Mouse (Mus musculus): ENCODE measurements around the gene Farsb. TPM values are rescaled to one million over a fixed set of nuclear protein-coding genes. Genes with fewer than 3 reads are reported as not detected.

Farsb gene
- polyA plus RNA-seq, 1 experiment from 2014 or later: 154 TPM

DNA sequence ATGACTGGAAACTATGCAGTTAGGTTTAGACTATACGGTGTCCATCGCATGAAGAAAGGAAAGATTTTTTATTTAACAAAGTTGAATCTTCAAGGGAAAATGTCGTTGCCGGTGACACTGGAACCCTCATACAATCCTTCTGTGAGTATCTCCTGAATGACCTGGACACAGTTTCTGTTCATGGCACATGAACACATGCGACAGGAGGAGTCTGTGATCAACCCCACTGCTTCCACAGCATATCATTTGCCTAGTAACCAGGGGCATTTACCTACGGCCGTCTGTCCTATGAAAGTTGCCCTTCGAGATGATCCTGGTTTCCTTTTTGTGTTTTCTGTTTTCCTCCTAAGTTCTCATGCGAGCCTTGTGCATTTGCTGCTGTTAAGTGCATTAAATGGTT is 55.2 kb downstream of the Farsb start:
- no peaks in the 10 kb centered on the region for H3K27me3 ChIP-seq
- 94% methylated on average over 9 of the region's 9 CpGs for WGBS
- H3K27ac ChIP-seq (replicated peaks): no peak overlapping the region
- no peaks in the 10 kb centered on the region for H3K9me3 ChIP-seq
- H3K9ac ChIP-seq: no peak overlapping the region
- no peak for ATAC-seq (ENCODE audit: low FRiP score, low read depth)
- no peak overlapping the region for H3K4me2 ChIP-seq
- no peaks in the 10 kb centered on the region for H3K4me1 ChIP-seq (replicated peaks)
- H3K36me3 ChIP-seq: no peaks in the 10 kb centered on the region
- no peak overlapping the region for H3K4me3 ChIP-seq

DNA sequence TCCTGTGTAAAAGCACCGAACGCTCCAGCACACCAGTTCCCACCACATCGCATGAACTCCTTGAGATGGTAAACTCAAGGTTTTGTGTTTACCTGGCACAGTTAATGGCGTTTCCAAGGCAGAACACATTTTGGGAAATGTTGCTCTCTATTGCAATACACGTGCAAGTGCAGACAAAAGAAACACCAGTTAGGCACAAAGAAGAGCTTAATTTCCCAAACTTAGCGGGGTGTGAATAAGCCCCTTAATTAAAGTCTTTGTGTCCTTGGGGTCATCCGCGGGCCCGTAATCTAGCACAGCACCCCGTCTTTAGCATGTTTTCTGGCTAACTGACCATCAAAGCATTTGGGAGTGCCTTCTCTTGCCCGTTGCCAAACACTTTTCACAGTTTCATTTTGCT is 59.8 kb downstream of the Farsb start:
- H3K9me3 ChIP-seq: no peaks in the 10 kb centered on the region
- H3K27me3 ChIP-seq: no peaks in the 10 kb centered on the region
- H3K4me1 ChIP-seq (replicated peaks): peaks cover 5% of the 10 kb centered on the region; the same call in 1 of the 2 replicates
- H3K4me2 ChIP-seq: no peak overlapping the region
- ATAC-seq (ENCODE audit: low FRiP score, low read depth): no peak
- H3K27ac ChIP-seq (replicated peaks): no peak overlapping the region
- no peak overlapping the region for H3K4me3 ChIP-seq
- WGBS: 36% methylated on average over 11 of the region's 11 CpGs
- no peak overlapping the region for H3K9ac ChIP-seq
- H3K36me3 ChIP-seq: peaks cover 4% of the 10 kb centered on the region; the same call in 1 of the 2 replicates

DNA sequence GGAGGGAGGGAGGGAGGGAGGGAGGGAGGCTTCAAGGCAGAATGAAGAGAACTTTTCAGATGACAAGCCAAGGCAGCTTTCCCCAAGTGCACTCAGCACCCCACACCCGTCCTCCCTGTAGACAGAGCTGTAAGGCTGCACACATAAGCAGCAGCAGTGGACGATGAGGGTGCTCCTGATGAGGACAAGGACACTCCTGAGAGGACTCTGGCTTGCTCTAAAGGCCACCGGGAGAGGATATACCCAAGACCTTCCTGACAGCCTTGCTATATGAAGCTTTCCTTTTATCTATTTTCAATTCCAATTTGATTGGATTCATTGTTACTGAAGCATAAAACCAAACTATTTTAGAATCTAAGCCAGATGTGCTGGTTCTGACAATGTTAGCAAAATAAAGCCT is 61.9 kb downstream of the Farsb start:
- Histone ChIP-seq H3K27me3 (no peaks in the 10 kb centered on the region), H3K9ac (no peak overlapping the region), H3K36me3 (peaks cover 4% of the 10 kb centered on the region; the same call in 1 of the 2 replicates), H3K27ac (replicated peaks) (no peak overlapping the region), H3K4me3 (no peak overlapping the region), H3K4me2 (no peak overlapping the region), H3K4me1 (replicated peaks) (peaks cover 5% of the 10 kb centered on the region; the same call in 1 of the 2 replicates), H3K9me3 (no peaks in the 10 kb centered on the region)
- no peak for ATAC-seq (ENCODE audit: low FRiP score, low read depth)
- 73% methylated on average over 3 of the region's 3 CpGs for WGBS

DNA sequence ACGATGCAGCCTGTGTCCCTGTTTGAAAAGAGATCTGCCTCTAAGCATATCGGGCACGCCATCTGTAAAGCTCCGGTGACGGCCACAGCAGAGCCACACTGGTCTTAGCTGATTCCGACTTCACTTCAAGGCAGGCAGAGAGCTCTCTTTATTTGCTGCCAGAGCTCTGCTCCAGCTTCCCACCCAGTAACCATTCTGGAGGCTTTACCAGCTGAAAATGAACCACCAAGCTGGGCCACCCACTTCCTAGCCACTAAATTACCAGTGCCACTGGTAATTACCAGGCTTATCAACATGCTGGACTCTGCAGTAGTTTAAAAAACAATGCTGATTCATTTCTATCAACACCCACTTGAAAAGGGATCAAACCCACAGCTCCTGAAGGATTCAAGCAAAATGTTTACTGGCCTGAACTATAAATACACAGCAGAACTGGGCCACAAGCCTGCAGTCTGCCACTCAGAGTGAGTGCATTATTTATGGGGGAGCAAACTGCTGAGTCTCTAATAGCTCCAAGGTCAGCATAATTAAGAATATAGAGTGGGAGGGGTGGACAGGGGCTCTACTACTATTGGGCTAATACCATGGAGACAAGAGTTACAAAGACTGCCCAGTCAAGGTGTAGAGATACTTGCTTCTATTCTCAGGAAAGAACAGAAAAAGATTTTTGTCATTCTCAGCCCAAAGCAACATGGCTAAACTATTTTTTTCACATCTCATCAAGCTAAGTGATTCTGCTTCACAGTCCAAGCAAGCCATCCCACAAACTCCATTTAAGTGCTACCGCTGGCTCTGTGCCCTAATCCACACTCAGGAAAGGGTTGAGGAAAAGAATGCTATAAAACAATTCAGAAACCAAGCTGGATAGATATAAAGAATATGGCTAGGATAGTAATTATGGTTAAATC is 62.6 kb downstream of the Farsb start:
- Histone ChIP-seq H3K27me3 (no peaks in the 10 kb centered on the region), H3K4me2 (no peak overlapping the region), H3K4me1 (replicated peaks) (peaks cover 5% of the 10 kb centered on the region; the same call in 1 of the 2 replicates), H3K9ac (no peak overlapping the region), H3K9me3 (no peaks in the 10 kb centered on the region), H3K27ac (replicated peaks) (no peak overlapping the region), H3K4me3 (no peak overlapping the region), H3K36me3 (peaks cover 4% of the 10 kb centered on the region; the same call in 1 of the 2 replicates)
- 67% methylated on average over 7 of the region's 7 CpGs for WGBS
- ATAC-seq (ENCODE audit: low FRiP score, low read depth): no peak

DNA sequence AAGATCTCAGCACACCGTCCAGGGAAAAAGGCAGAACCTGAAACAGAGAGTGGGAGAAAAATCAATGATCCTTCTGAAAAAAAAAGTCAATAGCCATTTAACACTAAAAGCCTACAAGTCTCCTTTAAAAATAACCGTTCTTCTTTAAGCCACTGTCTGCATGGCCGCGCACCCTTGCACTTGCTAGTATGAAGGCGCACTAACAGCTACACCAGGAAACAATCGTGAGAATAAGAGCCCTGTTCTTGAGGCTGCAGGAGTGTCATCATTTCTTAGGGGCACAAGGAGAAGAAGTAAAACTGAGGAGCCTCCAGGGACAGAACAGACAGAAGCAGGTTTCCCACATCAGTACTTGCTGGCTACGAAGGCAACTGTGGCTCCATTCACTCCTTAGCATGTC is 63.4 kb downstream of the Farsb start:
- Histone ChIP-seq H3K4me3 (no peak overlapping the region), H3K27ac (replicated peaks) (no peak overlapping the region), H3K4me1 (replicated peaks) (peaks cover 5% of the 10 kb centered on the region; the same call in 1 of the 2 replicates), H3K4me2 (no peak overlapping the region), H3K27me3 (no peaks in the 10 kb centered on the region), H3K36me3 (peaks cover 4% of the 10 kb centered on the region; the same call in 1 of the 2 replicates), H3K9me3 (no peaks in the 10 kb centered on the region), H3K9ac (no peak overlapping the region)
- no peak for ATAC-seq (ENCODE audit: low FRiP score, low read depth)
- 87% methylated on average over 7 of the region's 7 CpGs for WGBS

DNA sequence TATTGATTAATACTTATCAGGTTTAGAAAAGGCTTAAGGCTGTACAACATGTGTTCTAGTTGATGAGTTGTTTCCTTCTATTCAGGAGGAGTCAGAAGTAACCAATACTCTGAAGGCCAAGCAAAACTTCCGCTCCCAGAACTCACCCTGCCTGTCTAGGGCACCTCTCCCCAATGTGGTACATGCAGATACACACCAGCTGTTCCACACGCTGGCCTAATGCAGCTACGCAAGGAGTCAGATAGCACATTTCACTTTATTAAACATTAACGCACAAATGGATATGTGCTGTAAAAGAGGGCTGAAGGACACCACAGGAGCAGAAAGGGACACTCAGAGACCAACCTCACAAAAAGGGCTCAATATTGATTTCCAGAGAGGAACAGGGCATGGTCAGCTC is 63.8 kb downstream of the Farsb start:
- peaks cover 4% of the 10 kb centered on the region; the same call in 1 of the 2 replicates for H3K36me3 ChIP-seq
- no peaks in the 10 kb centered on the region for H3K27me3 ChIP-seq
- H3K4me1 ChIP-seq (replicated peaks): peaks cover 5% of the 10 kb centered on the region; the same call in 1 of the 2 replicates
- H3K4me2 ChIP-seq: no peak overlapping the region
- H3K9me3 ChIP-seq: no peaks in the 10 kb centered on the region
- no peak overlapping the region for H3K4me3 ChIP-seq
- WGBS: 89% methylated on average over 4 of the region's 4 CpGs
- ATAC-seq (ENCODE audit: low FRiP score, low read depth): no peak
- no peak overlapping the region for H3K27ac ChIP-seq (replicated peaks)
- no peak overlapping the region for H3K9ac ChIP-seq

DNA sequence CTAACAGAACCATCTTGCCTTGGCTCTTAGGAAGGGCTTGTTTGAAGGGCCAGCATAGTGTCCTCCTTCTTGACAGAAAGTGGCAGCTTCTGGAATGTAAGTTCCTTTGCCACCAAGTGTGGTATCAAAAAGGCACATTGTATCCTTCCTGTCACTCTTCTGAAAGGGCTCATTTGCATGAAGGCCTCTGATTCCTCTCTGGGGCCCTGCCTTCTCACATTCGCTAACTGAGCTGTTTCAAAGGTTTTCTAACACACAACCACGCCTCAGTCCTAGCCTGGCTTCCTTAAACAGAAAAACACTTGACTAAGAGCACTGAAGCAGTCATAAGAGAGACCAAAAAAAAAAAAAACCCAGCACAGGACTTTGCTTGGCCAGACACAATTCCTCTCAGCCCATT is 66.1 kb downstream of the Farsb start:
- no peak for ATAC-seq (ENCODE audit: low FRiP score, low read depth)
- WGBS: 38% methylated on average over 2 of the region's 2 CpGs

DNA sequence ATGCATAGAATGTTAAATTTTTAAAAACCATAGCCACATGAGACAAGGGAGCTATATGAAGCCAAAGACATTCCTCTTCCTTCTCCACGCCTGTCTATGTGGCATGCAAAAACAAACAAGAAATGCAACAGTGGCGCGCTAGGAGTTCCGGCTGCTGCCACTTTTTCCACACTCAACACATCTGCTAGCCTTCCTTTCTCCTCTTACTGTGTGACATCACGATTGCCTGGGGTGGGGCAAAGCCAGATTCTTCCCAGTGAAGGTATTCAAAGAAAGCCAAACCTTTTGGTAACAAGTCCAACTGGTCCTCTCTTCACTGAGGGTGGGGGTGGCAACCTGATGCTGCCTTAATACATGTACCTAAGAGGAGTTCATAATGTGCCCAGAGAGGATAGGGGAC is 66.9 kb downstream of the Farsb start:
- Histone ChIP-seq H3K4me1 (replicated peaks) (peaks cover 5% of the 10 kb centered on the region; the same call in 1 of the 2 replicates), H3K4me2 (no peak overlapping the region), H3K9me3 (no peaks in the 10 kb centered on the region), H3K4me3 (no peak overlapping the region), H3K36me3 (peaks cover 4% of the 10 kb centered on the region; the same call in 1 of the 2 replicates), H3K27ac (replicated peaks) (no peak overlapping the region), H3K27me3 (no peaks in the 10 kb centered on the region), H3K9ac (no peak overlapping the region)
- ATAC-seq (ENCODE audit: low FRiP score, low read depth): no peak
- WGBS: 80% methylated on average over 5 of the region's 5 CpGs

More for the DNA sequence above, 66.1 kb downstream of the Farsb start:
- Histone ChIP-seq H3K4me2 (no peak overlapping the region), H3K27ac (replicated peaks) (no peak overlapping the region), H3K27me3 (no peaks in the 10 kb centered on the region), H3K36me3 (peaks cover 4% of the 10 kb centered on the region; the same call in 1 of the 2 replicates), H3K9me3 (no peaks in the 10 kb centered on the region), H3K4me3 (no peak overlapping the region), H3K9ac (no peak overlapping the region), H3K4me1 (replicated peaks) (peaks cover 5% of the 10 kb centered on the region; the same call in 1 of the 2 replicates)

DNA sequence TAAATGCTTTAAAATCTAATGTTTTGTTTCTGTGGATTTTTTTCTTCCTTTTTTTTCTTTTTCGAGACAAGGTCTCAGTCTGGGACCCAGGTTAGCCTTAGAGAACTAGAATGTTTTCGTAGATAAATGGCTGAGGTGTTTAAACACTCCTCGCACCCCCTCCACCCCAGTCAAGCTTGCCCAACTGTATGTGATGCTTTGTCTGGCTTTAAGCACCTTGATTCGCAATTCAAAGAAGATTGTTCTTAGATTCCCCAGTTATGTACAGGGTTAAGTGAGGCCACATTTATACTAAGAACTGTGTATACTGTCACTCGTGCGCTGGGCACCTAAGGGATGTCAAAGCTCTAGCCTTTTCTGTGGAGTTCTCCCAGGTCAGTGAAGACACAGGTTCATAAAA is 68.4 kb downstream of the Farsb start:
- ATAC-seq (ENCODE audit: low FRiP score, low read depth): no peak
- 95% methylated on average over 6 of the region's 6 CpGs for WGBS
- H3K9ac ChIP-seq: no peak overlapping the region
- no peaks in the 10 kb centered on the region for H3K9me3 ChIP-seq
- H3K36me3 ChIP-seq: peaks cover 4% of the 10 kb centered on the region; the same call in 1 of the 2 replicates
- H3K27me3 ChIP-seq: no peaks in the 10 kb centered on the region
- H3K27ac ChIP-seq (replicated peaks): no peak overlapping the region
- H3K4me1 ChIP-seq (replicated peaks): no peaks in the 10 kb centered on the region; the same call in 1 of the 2 replicates
- H3K4me2 ChIP-seq: no peak overlapping the region
- no peak overlapping the region for H3K4me3 ChIP-seq

DNA sequence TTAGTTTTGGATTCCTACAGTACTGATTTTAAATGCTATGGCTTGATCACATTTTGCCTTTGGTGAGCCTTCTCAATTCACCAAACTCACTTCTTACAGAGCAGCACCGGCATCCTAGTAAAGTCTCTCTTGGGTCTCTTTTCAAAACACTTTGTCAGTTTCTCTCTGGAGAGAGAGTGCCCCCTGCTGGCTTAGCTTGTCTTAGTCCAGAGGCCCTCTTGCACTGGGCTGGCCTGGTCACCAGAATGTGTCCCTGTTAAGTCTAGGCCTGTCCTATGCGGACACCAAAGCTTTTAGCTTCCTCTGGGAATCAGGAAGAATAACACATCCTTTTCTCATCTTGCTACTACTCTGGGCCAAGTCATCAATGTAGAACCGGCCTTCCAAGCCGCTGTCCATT is 69.1 kb downstream of the Farsb start:
- no peaks in the 10 kb centered on the region for H3K27me3 ChIP-seq
- H3K36me3 ChIP-seq: no peaks in the 10 kb centered on the region; the same call in 1 of the 2 replicates
- no peaks in the 10 kb centered on the region for H3K9me3 ChIP-seq
- ATAC-seq (ENCODE audit: low FRiP score, low read depth): peak; percentile 79
- H3K4me2 ChIP-seq: no peak overlapping the region
- H3K4me3 ChIP-seq: no peak overlapping the region
- no peaks in the 10 kb centered on the region for H3K4me1 ChIP-seq (replicated peaks)
- 47% methylated on average over 4 of the region's 4 CpGs for whole genome bisulfite sequencing
- no peak overlapping the region for H3K9ac ChIP-seq
- H3K27ac ChIP-seq (replicated peaks): no peak overlapping the region

DNA sequence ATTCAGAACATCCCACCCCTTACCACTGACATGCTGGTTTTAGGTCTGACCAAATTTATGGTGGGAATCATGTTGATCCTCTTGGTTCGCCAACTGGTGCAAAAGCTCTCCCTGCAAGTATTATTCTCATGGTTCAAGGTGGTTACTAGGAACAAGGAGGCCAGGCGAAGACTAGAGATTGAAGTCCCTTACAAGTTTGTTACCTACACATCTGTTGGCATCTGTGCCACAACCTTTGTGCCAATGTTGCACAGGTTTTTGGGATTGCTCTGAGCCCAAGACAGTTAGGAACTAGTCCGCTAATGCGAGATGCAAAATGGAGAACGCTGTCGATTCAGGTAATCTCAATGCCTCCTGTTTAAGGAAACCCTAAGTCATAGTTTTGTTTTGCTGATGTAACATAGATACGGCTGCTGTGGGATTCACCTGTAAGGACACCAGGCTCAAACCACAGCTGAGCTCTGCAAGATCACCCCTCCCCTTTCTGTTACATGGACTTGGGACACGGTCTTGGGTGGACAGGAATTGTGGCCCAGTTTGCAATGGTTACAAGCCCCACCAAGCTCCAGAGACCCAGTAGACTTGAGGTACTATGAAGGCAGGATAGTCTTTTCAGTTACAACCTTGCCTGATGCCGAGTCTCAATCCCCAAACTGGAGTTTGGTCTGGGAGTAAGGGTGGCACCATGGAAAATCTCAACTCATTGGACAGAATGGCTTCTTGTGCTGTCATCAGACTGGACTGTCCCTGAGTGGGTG is 71.4 kb downstream of the Farsb start:
- ATAC-seq (ENCODE audit: low FRiP score, low read depth): no peak
- Histone ChIP-seq H3K36me3 (no peaks in the 10 kb centered on the region; the same call in 1 of the 2 replicates), H3K27me3 (no peaks in the 10 kb centered on the region), H3K27ac (replicated peaks) (no peak overlapping the region), H3K9me3 (no peaks in the 10 kb centered on the region), H3K4me3 (no peak overlapping the region), H3K9ac (no peak overlapping the region), H3K4me1 (replicated peaks) (no peaks in the 10 kb centered on the region), H3K4me2 (no peak overlapping the region)
- 96% methylated on average over 9 of the region's 9 CpGs for WGBS

DNA sequence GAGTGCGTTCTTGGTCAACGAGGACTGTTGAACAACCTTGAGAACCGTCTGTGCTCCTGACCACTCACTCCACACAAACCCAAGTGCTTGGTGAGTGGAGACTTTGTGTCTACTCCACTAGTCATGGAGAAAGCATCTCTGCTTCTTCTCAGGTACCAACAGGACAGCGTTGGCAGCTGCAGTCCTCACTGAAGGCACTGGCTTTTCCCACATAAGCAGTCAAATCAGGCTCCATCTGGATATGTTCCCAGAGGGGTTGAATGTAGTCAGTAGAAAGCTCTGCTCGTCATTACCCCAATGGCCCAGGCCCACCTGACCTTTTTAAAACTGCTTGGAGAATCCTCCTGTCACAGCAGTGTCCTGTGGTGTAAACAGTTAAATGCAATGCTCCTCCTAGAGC is 74.3 kb downstream of the Farsb start:
- Histone ChIP-seq H3K4me3 (no peak overlapping the region), H3K4me2 (no peak overlapping the region), H3K9me3 (no peaks in the 10 kb centered on the region), H3K36me3 (no peaks in the 10 kb centered on the region), H3K4me1 (replicated peaks) (no peaks in the 10 kb centered on the region), H3K27me3 (0 out of 2 replicates have a peak, but pooled peaks cover 2% of the 10 kb centered on the region), H3K27ac (replicated peaks) (no peak overlapping the region), H3K9ac (no peak overlapping the region)
- 88% methylated on average over 5 of the region's 5 CpGs for WGBS
- ATAC-seq (ENCODE audit: low FRiP score, low read depth): no peak

Data from hindbrain, embryonic 15.5 days (tissue).